Mouse (Mus musculus): ENCODE data around the gene Gmpr.

Gene Gmpr

GRCm38 (mm10) chr13:45502791-45503190 lies 4.5 kb upstream of the Gmpr start:
- no peak for DNase-seq (ENCODE audit: low read depth in 2 of 2, low spot score in 2 of 2)

GRCm38 (mm10) chr13:45505546-45505945 lies 1.7 kb upstream of the Gmpr start:
- DNase-seq (ENCODE audit: low read depth in 2 of 2, low spot score in 2 of 2): no peak

- DNase-seq (ENCODE audit: low read depth in 2 of 2, low spot score in 2 of 2): no peak
Measured at GRCm38 (mm10) chr13:45508495-45508894, 1.3 kb downstream of the Gmpr start.

- DNase-seq (ENCODE audit: low read depth in 2 of 2, low spot score in 2 of 2): no peak
Measured at GRCm38 (mm10) chr13:45509366-45509765, 2.1 kb downstream of the Gmpr start.

GRCm38 (mm10) chr13:45511706-45512435 lies 4.6 kb downstream of the Gmpr start:
- no peak for DNase-seq (ENCODE audit: low read depth in 2 of 2, low spot score in 2 of 2)

DNA sequence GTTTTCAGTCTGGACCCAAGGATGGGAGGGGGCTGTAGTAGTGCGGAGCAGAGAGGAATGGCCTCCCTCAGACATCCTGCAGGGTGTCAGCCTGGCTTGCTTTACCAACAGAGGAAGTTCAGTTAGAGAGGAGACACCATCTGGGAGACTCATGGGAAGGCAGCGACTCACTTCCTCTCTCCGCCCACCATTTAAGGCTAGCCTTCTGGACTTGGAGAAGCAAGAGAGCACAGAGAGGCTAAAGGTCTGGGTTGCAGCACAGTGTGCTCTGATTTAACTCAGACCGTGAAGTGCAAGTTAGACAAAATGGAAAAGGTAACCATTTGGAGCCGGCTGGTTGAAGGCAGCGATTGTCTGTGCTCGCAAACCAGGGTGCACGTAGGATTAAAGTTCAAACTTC lies 5.3 kb downstream of the Gmpr start:
- DNase-seq (ENCODE audit: low read depth in 2 of 2, low spot score in 2 of 2): no peak

DNA sequence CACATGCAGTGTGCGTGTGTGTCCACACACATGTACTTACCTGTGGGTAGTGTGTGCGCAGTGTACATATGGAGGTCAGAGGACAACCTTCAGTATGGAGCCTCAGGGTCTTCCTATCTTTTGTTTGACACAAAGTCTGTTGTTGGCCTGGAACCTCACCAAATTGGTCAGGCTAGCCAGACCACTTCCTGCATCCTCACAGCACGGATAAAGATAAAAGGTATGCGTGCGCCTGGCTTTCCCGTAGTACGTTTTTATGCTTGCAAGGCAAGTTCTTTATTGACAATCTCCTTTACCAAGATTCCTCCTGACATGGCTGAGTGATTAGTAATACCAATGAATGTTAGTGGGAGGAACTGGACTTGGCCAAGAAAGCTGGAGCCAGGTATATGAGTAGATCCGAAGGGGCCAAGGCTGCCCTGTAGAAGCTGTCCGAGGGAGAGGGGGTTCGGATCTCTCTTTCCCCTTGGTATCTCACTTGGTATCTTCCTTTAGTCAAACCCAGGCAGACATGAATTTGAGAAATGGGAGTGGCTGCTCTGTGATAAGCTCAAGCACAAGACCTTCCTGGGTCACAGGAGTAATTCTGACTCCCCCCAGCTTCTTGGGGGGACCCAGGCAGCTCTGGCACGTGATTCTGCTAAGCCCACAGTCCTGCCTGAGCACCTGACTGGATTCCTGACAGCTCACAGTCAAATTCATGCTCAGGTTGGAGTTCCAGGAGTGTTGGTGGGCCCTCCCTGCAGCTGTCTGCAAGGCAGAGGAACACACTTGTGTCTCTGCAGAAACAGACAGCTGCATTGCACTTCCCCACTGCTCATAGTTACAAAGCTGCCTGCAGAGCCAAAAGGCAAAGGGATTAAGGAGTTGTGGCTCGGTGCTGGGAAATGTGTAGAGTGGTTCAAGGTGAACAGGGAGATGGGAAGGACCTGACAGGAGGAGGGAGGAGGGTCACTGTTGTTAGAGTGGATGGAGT lies 6.1 kb downstream of the Gmpr start:
- DNase-seq (ENCODE audit: low read depth in 2 of 2, low spot score in 2 of 2): no peak

DNA sequence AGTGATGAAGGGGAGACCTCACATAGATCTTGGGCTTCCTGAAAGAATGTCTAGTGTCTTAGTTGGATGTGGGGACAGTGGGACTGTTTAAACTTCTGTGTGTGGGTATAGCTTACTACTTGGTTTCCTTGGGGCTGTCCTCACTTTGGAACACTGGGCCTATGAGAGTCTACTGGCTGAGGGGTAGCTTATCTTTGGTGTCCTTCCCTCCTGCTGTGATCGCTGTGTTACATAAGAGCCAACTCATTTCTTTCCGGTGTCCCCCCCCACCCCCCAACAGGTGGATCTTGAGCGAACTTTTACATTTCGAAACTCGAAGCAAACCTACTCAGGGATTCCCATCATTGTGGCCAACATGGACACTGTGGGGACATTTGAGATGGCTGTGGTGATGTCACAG lies 6.9 kb downstream of the Gmpr start:
- DNase-seq (ENCODE audit: low read depth in 2 of 2, low spot score in 2 of 2): no peak

DNA sequence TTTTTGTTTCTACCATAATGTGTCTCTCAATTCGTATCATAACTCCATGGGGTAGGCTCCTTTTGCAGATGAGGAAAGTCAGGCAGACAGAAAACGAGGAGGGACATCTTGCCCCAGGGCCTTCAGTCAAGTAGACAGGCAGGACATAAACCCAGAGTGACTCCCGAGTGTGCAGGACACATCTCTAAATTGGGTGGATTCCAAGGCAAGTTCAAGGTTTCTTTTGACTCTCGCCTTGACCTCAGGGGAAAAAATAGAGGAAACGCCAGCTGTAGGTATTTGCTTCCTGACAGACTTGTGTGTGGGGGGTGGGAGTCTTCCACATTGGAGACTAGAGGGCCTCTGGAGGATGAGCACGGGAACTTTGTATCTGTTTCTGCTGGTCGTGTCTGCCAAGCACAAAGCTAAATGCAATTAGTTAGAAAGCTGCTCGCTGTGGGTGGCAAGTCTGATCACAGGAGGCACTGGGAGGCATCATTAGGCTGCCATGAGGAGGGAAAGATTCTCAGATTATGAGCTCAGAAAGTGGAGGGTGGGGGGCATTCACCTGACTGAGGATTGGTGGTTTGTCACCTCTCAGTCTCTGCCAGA lies 7.7 kb downstream of the Gmpr start:
- DNase-seq (ENCODE audit: low read depth in 2 of 2, low spot score in 2 of 2): no peak

- DNase-seq (ENCODE audit: low read depth in 2 of 2, low spot score in 2 of 2): no peak
Measured at GRCm38 (mm10) chr13:45516501-45517393, 9.5 kb downstream of the Gmpr start.

GRCm38 (mm10) chr13:45524305-45524704 lies 17.1 kb downstream of the Gmpr start:
- no peak for DNase-seq (ENCODE audit: low read depth in 2 of 2, low spot score in 2 of 2)

DNA sequence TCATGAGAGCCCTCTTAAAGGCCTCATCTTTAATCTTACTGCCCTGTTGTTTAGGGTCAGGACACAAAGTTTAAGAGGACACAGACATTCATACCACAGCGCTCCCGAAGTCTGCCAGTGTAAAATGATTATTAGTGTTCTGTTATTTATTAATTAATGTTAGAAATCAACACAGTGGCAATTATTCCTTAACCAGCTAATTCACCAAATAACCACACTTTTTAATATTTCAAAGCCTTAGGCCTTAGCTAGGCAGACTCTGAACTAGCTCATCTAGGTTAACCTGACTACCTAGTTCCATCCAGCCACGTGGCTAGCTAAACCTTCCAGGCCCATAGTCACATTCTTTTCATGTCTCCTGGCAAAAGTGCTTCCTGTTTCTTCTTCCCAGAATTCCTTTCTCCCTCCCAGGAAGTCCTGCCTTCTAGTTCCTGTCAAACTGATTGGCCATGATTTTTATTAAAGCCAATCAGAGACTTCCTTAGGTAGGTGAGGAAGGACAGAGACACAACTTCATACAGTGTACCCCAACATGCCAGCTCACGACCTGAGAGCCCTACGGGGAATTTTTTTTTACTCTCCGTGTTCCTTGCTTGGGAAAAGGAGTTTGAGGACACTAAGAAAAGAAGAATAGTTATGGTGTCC lies 17.7 kb downstream of the Gmpr start:
- no peak for DNase-seq (ENCODE audit: low read depth in 2 of 2, low spot score in 2 of 2)

GRCm38 (mm10) chr13:45526230-45526629 lies 19.0 kb downstream of the Gmpr start:
- DNase-seq (ENCODE audit: low read depth in 2 of 2, low spot score in 2 of 2): no peak

DNA sequence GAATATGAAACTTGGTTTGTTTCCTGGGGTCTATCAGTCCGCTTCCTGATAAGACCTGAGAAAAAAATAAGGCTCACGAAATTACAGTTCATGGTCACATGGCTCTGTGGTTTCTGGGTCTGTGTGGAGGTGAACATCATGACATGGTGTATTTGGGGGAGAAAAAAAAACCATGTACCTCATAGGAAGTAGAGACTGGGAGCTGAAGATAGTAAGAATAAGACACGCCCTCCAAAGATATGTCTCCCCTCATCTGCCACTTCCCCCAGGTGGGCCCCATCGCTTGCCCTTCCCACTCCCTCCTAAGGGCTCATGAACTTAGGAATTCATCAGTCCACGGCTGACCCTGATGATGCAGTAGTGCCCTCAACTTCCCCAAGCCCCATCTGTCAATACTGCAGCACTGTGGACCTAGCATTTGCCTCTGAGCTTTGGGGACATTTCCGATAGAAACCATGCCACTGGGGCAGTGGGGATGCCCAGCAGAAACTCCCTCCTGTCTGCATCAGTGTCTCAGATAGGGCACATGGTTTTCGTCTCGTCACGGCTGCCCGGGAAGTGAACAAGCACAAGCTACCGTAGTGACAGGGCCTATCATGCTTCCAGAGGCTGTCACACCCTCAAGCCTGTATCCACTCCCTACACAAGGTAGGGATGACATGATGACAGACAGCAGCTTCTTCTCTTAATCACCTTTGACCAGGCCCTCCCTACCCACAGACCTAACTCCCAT lies 20.2 kb downstream of the Gmpr start:
- no peak for DNase-seq (ENCODE audit: low read depth in 2 of 2, low spot score in 2 of 2)

GRCm38 (mm10) chr13:45528787-45529186 lies 21.5 kb downstream of the Gmpr start:
- no peak for DNase-seq (ENCODE audit: low read depth in 2 of 2, low spot score in 2 of 2)

DNA sequence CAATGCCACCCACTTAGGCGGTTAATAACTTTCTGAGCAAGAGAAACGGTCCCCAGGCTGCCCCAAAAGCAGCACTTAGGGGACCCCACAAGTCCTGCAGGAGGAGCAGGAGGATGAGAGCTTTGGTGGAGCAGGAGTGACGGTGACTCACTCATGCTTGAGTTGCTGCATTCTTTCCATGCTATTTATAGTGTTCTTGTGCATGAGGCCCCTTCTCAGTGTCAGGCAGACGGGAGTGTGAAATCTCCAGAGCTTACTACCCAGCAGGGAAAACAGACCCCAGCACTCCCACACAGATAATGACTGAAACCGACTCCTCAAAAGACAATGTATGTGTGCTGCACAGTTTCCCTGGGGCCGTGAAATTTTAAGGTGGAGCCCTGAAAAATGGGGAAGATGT lies 23.5 kb downstream of the Gmpr start:
- no peak for DNase-seq (ENCODE audit: low read depth in 2 of 2, low spot score in 2 of 2)

DNA sequence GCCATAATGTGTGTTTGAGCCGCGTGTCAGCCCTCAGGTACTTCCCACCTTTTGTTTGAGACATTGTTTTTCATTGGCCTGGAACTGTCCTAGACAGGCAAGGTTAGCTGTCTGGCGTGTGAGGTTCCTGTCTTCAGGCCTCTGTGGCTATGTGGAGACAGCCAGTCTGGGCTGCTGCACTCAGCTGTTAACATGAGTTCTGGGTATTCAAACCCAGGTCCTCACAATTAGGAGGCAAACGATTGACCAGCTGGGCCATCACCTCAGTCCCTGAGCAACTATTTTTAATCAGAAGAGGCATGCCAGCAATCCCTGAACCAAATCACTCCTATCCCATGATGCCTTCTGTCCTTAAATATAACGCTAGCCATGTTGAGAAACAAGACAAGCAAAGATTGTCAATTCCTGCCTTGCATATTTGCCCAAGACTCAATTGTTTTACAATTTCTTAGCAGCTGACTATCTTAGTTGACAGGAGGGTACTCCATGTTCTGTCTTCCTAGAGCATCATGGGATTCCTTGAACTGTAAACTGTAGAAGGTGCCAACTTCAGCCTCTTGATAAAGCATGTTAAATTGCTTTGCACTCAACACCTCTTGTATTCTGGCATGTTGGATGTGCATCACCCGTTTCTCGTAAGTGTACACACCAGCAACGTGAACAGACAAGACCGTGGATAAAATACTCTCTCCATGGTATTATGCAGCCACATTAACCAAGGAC lies 28.6 kb downstream of the Gmpr start:
- no peak for DNase-seq (ENCODE audit: low read depth in 2 of 2, low spot score in 2 of 2)

- no peak for DNase-seq (ENCODE audit: low read depth in 2 of 2, low spot score in 2 of 2)
Measured at GRCm38 (mm10) chr13:45537110-45537509, 29.9 kb downstream of the Gmpr start.

GRCm38 (mm10) chr13:45538091-45538490 lies 30.8 kb downstream of the Gmpr start:
- no peak for DNase-seq (ENCODE audit: low read depth in 2 of 2, low spot score in 2 of 2)
